Comparison of ENCODE assay signal across 8 mouse cellular contexts in genomic region chr5:75149880-75150279, GRCm38 (mm10). TPM values are rescaled to one million over a fixed set of nuclear protein-coding genes. Genes with fewer than 3 reads are reported as not detected.
DNase-seq lines count a peak whose midpoint lies in the region; ATAC-seq and TF ChIP-seq lines count a peak whose summit lies in the region.

No protein-coding gene starts in this region.

- H3K27me3 ChIP-seq in intestine, postnatal 0 days (replicated peaks; ENCODE audit: control insufficient read depth, insufficient read depth, low read length): peaks cover 83% of the 10 kb centered on the region
- peaks cover 96% of the 10 kb centered on the region for H3K27me3 ChIP-seq in neural tube, embryonic 13.5 days
- H3K27me3 ChIP-seq in cerebellum, adult 2 months (ENCODE audit: control insufficient read depth, insufficient read depth, low read length): peaks cover 16% of the 10 kb centered on the region; the same call in 1 of the 2 replicates

- no peaks in the 10 kb centered on the region for H3K9me3 ChIP-seq in intestine, postnatal 0 days (ENCODE audit: control insufficient read depth)
- H3K9me3 ChIP-seq in neural tube, embryonic 13.5 days: no peaks in the 10 kb centered on the region

- H3K27ac ChIP-seq in intestine, postnatal 0 days (ENCODE audit: low read depth, low read length): no peak overlapping the region
- H3K27ac ChIP-seq in neural tube, embryonic 13.5 days (replicated peaks): no peak overlapping the region
- no peak overlapping the region for H3K27ac ChIP-seq in cerebellum, adult 2 months (ENCODE audit: insufficient read depth, low read length)

- intact Hi-C loops in gastrocnemius, postnatal 14 days (cut with DNase I; ENCODE audit: low total_unique reads): loop anchor here (10.0 kb wide), 1 partner anchor 505 kb away; no protein-coding TSS in a partner anchor

- H3K36me3 ChIP-seq in intestine, postnatal 0 days (ENCODE audit: control insufficient read depth, insufficient read depth): no peaks in the 10 kb centered on the region
- no peaks in the 10 kb centered on the region for H3K36me3 ChIP-seq in neural tube, embryonic 13.5 days

- no peak overlapping the region for H3K9ac ChIP-seq in intestine, postnatal 0 days (ENCODE audit: low read depth, low read length)
- peak overlapping the region; percentile 12; the same call in 1 of the 2 replicates for H3K9ac ChIP-seq in neural tube, embryonic 13.5 days

- H3K4me2 ChIP-seq in intestine, postnatal 0 days (replicated peaks; ENCODE audit: low read depth): peak overlapping the region; percentile 35; the same call in 1 of the 2 replicates
- H3K4me2 ChIP-seq in neural tube, embryonic 13.5 days: peak overlapping the region; percentile 34

- no peak for TF ChIP-seq POLR2A in cerebellum, adult 2 months (IDR thresholded peaks at IDR 0.05; ENCODE audit: borderline replicate concordance, insufficient read depth, low read length)

- 0 out of 2 replicates have a peak, but pooled peaks have one; percentile 19 for TF ChIP-seq CTCF in intestine, postnatal 0 days (IDR thresholded peaks at IDR 0.05; ENCODE audit: low read depth)
- no peak for TF ChIP-seq CTCF in cerebellum, adult 2 months (IDR thresholded peaks at IDR 0.05; ENCODE audit: borderline replicate concordance, insufficient read depth, low read depth, low read length)

- peak; percentile 18 for DNase-seq in ovary, postnatal 14 days (ENCODE audit: low spot score)
- DNase-seq in ovary, postnatal 10 days (ENCODE audit: low spot score): no peak
- peak; percentile 60 for DNase-seq in gastrocnemius, postnatal 14 days
- DNase-seq in cerebellum, adult 2 months: no peak
- DNase-seq in frontal cortex, adult 2 months (ENCODE audit: extremely low spot score in 1 of 2, low spot score in 1 of 2): no peak

- no peak overlapping the region for H3K4me3 ChIP-seq in intestine, postnatal 0 days (ENCODE audit: low read depth, low read length)
- H3K4me3 ChIP-seq in neural tube, embryonic 13.5 days: peak overlapping the region; percentile 5; the same call in 1 of the 2 replicates
- no peak overlapping the region for H3K4me3 ChIP-seq in cerebellum, adult 2 months (replicated peaks; ENCODE audit: insufficient read depth, low read depth, low read length)

- ATAC-seq in intestine, postnatal 0 days: no peak
- ATAC-seq in neural tube, embryonic 13.5 days (ENCODE audit: low read depth): no peak
- ATAC-seq in inflammation-experienced regulatory T-cells, adult 6 months: no peak

- WGBS in intestine, postnatal 0 days: 5% methylated on average over 11 of the region's 11 CpGs
- WGBS in neural tube, embryonic 13.5 days: 2% methylated on average over 11 of the region's 11 CpGs
- 4% methylated on average over 11 of the region's 11 CpGs for WGBS in cerebellum, adult 2 months

- H3K4me1 ChIP-seq in intestine, postnatal 0 days (replicated peaks; ENCODE audit: control insufficient read depth, insufficient read depth, low read length): no peaks in the 10 kb centered on the region; the same call in 1 of the 2 replicates
- peaks cover 56% of the 10 kb centered on the region for H3K4me1 ChIP-seq in neural tube, embryonic 13.5 days (replicated peaks)
- no peaks in the 10 kb centered on the region for H3K4me1 ChIP-seq in cerebellum, adult 2 months (ENCODE audit: control insufficient read depth, insufficient read depth, low read length)

RNA-seq across cellular contexts. Expression of gene Pdgfra, which starts 2.2 kb away (rescaled TPM):
- total RNA-seq in gastrocnemius, postnatal 14 days (2021): 10 to 100 TPM; 38.7 to 41.4 TPM
- 12.0 and 13.8 TPM in 2 replicates for polyA plus RNA-seq in intestine, postnatal 0 days (2015; fragmentation: Nextera tagmentation; extraction: Ambion mirVana)
- 11.3 and 16.4 TPM in 2 replicates for polyA plus RNA-seq in neural tube, embryonic 13.5 days (2015; fragmentation: Nextera tagmentation; extraction: Ambion mirVana)
- polyA plus RNA-seq in cerebellum, adult 2 months (2012; rRNA removed): 8.6 and 9.0 TPM in 2 replicates
- polyA plus RNA-seq in inflammation-experienced regulatory T-cells, adult 6 months (2017; shearing (Covaris generic)): not detected
- polyA plus RNA-seq in frontal cortex, adult 2 months (2012; rRNA removed): 19.2 and 24.3 TPM in 2 replicates

Comparison
In these comparisons a context has a peak if more than half of its experiments do, and no peak if none do; other contexts are left out.
1. DNase-seq: peak in ovary, postnatal 14 days (single experiment) and gastrocnemius, postnatal 14 days (single experiment); none in ovary, postnatal 10 days (single experiment), cerebellum, adult 2 months (0 of 2) and frontal cortex, adult 2 months (0 of 2).